Mouse (Mus musculus): ENCODE measurements at regions not wholly inside any gene's neighbourhood (a gene's known extent, or its start where the extent isn't known, plus 50 kb on each side); places are given as distances from the start of the nearest gene placed in this dataset.
"Not testable (repeated sequence)": the region's sequence is repeated elsewhere in the genome, so short reads cannot be mapped to it uniquely, and the experiment has no call there.

- no peak overlapping the region for H3K9ac ChIP-seq (replicated peaks; ENCODE audit: low read depth, low read length)
- no peak overlapping the region for H3K27ac ChIP-seq (ENCODE audit: low read depth, low read length)
- H3K4me3 ChIP-seq (ENCODE audit: low read depth, low read length), result no peak overlapping the region
- H3K36me3 ChIP-seq (ENCODE audit: control insufficient read depth, insufficient read depth, low read length), result no peaks in the 10 kb centered on the region
- H3K4me2 ChIP-seq (ENCODE audit: low read depth, low read length), result no peak overlapping the region
- H3K27me3 ChIP-seq (ENCODE audit: control insufficient read depth, insufficient read depth, low read length), result no peaks in the 10 kb centered on the region
- no peak for ATAC-seq (ENCODE audit: low read depth)
- no peaks in the 10 kb centered on the region for H3K4me1 ChIP-seq (ENCODE audit: control insufficient read depth, insufficient read depth, low read length)
- no peaks in the 10 kb centered on the region for H3K9me3 ChIP-seq (ENCODE audit: control insufficient read depth, low read length)
- 91% methylated on average over 4 of the region's 4 CpGs for WGBS
These were observed 100.8 kb upstream of the Nxpe4 start for GRCm38 (mm10) chr9:48060996-48061395.

- H3K4me2 ChIP-seq (ENCODE audit: low read depth, low read length), result no peak overlapping the region
- no peak overlapping the region for H3K27ac ChIP-seq (ENCODE audit: low read depth, low read length)
- H3K27me3 ChIP-seq (ENCODE audit: control insufficient read depth, insufficient read depth, low read length), result no peaks in the 10 kb centered on the region
- H3K9me3 ChIP-seq (ENCODE audit: control insufficient read depth, low read length), result no peaks in the 10 kb centered on the region
- H3K9ac ChIP-seq (replicated peaks; ENCODE audit: low read depth, low read length), result no peak overlapping the region
- 54% methylated on average over 7 of the region's 7 CpGs for WGBS
- 0 out of 2 replicates have a peak, but pooled peaks cover 3% of the 10 kb centered on the region for H3K4me1 ChIP-seq (ENCODE audit: control insufficient read depth, insufficient read depth, low read length)
- H3K4me3 ChIP-seq (ENCODE audit: low read depth, low read length), result no peak overlapping the region
- no peak; the same call in 1 of the 2 replicates for ATAC-seq (ENCODE audit: low read depth)
- no peaks in the 10 kb centered on the region for H3K36me3 ChIP-seq (ENCODE audit: control insufficient read depth, insufficient read depth, low read length)
These were observed 95.0 kb upstream of the Nxpe4 start for GRCm38 (mm10) chr9:48066730-48067345.

- WGBS, result 82% methylated on average over 1 of the region's 1 CpGs
- H3K4me1 ChIP-seq (ENCODE audit: control insufficient read depth, insufficient read depth, low read length), result no peaks in the 10 kb centered on the region
- no peak overlapping the region for H3K27ac ChIP-seq (ENCODE audit: low read depth, low read length)
- no peaks in the 10 kb centered on the region for H3K27me3 ChIP-seq (ENCODE audit: control insufficient read depth, insufficient read depth, low read length)
- no peak for ATAC-seq (ENCODE audit: low read depth)
- H3K4me3 ChIP-seq (ENCODE audit: low read depth, low read length), result no peak overlapping the region
- no peaks in the 10 kb centered on the region for H3K36me3 ChIP-seq (ENCODE audit: control insufficient read depth, insufficient read depth, low read length)
- H3K4me2 ChIP-seq (ENCODE audit: low read depth, low read length), result no peak overlapping the region
- no peak overlapping the region for H3K9ac ChIP-seq (replicated peaks; ENCODE audit: low read depth, low read length)
- H3K9me3 ChIP-seq (ENCODE audit: control insufficient read depth, low read length), result no peaks in the 10 kb centered on the region
These were observed 89.2 kb upstream of the Nxpe4 start for GRCm38 (mm10) chr9:48072592-48072991.

- H3K36me3 ChIP-seq (ENCODE audit: control insufficient read depth, insufficient read depth, low read length), result no peaks in the 10 kb centered on the region
- ATAC-seq (ENCODE audit: low read depth), result no peak
- 79% methylated on average over 2 of the region's 2 CpGs for WGBS
- H3K4me2 ChIP-seq (ENCODE audit: low read depth, low read length), result no peak overlapping the region
- no peaks in the 10 kb centered on the region for H3K9me3 ChIP-seq (ENCODE audit: control insufficient read depth, low read length)
- H3K4me3 ChIP-seq (ENCODE audit: low read depth, low read length), result no peak overlapping the region
- H3K4me1 ChIP-seq (ENCODE audit: control insufficient read depth, insufficient read depth, low read length), result no peaks in the 10 kb centered on the region
- no peaks in the 10 kb centered on the region for H3K27me3 ChIP-seq (ENCODE audit: control insufficient read depth, insufficient read depth, low read length)
- no peak overlapping the region for H3K27ac ChIP-seq (ENCODE audit: low read depth, low read length)
- H3K9ac ChIP-seq (replicated peaks; ENCODE audit: low read depth, low read length), result no peak overlapping the region
These were observed 88.7 kb upstream of the Nxpe4 start for GRCm38 (mm10) chr9:48073096-48073495.

- Histone ChIP-seq H3K9ac (replicated peaks; ENCODE audit: low read depth, low read length) (no peak overlapping the region), H3K9me3 (ENCODE audit: control insufficient read depth, low read length) (no peaks in the 10 kb centered on the region), H3K36me3 (ENCODE audit: control insufficient read depth, insufficient read depth, low read length) (no peaks in the 10 kb centered on the region), H3K27me3 (ENCODE audit: control insufficient read depth, insufficient read depth, low read length) (no peaks in the 10 kb centered on the region), H3K4me3 (ENCODE audit: low read depth, low read length) (no peak overlapping the region), H3K4me1 (ENCODE audit: control insufficient read depth, insufficient read depth, low read length) (no peaks in the 10 kb centered on the region), H3K4me2 (ENCODE audit: low read depth, low read length) (no peak overlapping the region), H3K27ac (ENCODE audit: low read depth, low read length) (no peak overlapping the region)
- 73% methylated on average over 5 of the region's 5 CpGs for WGBS
- no peak for ATAC-seq (ENCODE audit: low read depth)
These were observed 86.1 kb upstream of the Nxpe4 start for GRCm38 (mm10) chr9:48075661-48076240.

- H3K4me2 ChIP-seq (ENCODE audit: low read depth, low read length), result no peak overlapping the region
- no peaks in the 10 kb centered on the region for H3K27me3 ChIP-seq (ENCODE audit: control insufficient read depth, insufficient read depth, low read length)
- no peaks in the 10 kb centered on the region for H3K36me3 ChIP-seq (ENCODE audit: control insufficient read depth, insufficient read depth, low read length)
- WGBS, result 47% methylated on average over 6 of the region's 6 CpGs
- H3K9ac ChIP-seq (replicated peaks; ENCODE audit: low read depth, low read length), result no peak overlapping the region
- H3K9me3 ChIP-seq (ENCODE audit: control insufficient read depth, low read length), result no peaks in the 10 kb centered on the region
- no peak for ATAC-seq (ENCODE audit: low read depth)
- H3K4me3 ChIP-seq (ENCODE audit: low read depth, low read length), result no peak overlapping the region
- H3K27ac ChIP-seq (ENCODE audit: low read depth, low read length), result no peak overlapping the region
- H3K4me1 ChIP-seq (ENCODE audit: control insufficient read depth, insufficient read depth, low read length), result 0 out of 2 replicates have a peak, but pooled peaks cover 2% of the 10 kb centered on the region
These were observed 79.4 kb upstream of the Nxpe4 start for GRCm38 (mm10) chr9:48082461-48082860.

GRCm38 (mm10) chr9:48084196-48084595 lies 77.6 kb upstream of the Nxpe4 start:
- H3K36me3 ChIP-seq (ENCODE audit: control insufficient read depth, insufficient read depth, low read length); H3K9me3 ChIP-seq (ENCODE audit: control insufficient read depth, low read length); H3K4me2 ChIP-seq (ENCODE audit: low read depth, low read length); H3K27me3 ChIP-seq (ENCODE audit: control insufficient read depth, insufficient read depth, low read length); H3K4me3 ChIP-seq (ENCODE audit: low read depth, low read length); H3K27ac ChIP-seq (ENCODE audit: low read depth, low read length); H3K4me1 ChIP-seq (ENCODE audit: control insufficient read depth, insufficient read depth, low read length); H3K9ac ChIP-seq (replicated peaks; ENCODE audit: low read depth, low read length); ATAC-seq (ENCODE audit: low read depth): not testable (repeated sequence)
- WGBS, result 50% methylated on average over 5 of the region's 5 CpGs

- H3K27ac ChIP-seq (ENCODE audit: low read depth, low read length), result no peak overlapping the region
- no peak overlapping the region for H3K9ac ChIP-seq (replicated peaks; ENCODE audit: low read depth, low read length)
- H3K4me2 ChIP-seq (ENCODE audit: low read depth, low read length), result no peak overlapping the region
- H3K4me1 ChIP-seq (ENCODE audit: control insufficient read depth, insufficient read depth, low read length), result 0 out of 2 replicates have a peak, but pooled peaks cover 2% of the 10 kb centered on the region
- no peaks in the 10 kb centered on the region for H3K27me3 ChIP-seq (ENCODE audit: control insufficient read depth, insufficient read depth, low read length)
- ATAC-seq (ENCODE audit: low read depth), result no peak
- no peaks in the 10 kb centered on the region for H3K36me3 ChIP-seq (ENCODE audit: control insufficient read depth, insufficient read depth, low read length)
- no peaks in the 10 kb centered on the region for H3K9me3 ChIP-seq (ENCODE audit: control insufficient read depth, low read length)
- H3K4me3 ChIP-seq (ENCODE audit: low read depth, low read length), result no peak overlapping the region
- 90% methylated on average over 5 of the region's 5 CpGs for WGBS
These were observed 72.2 kb upstream of the Nxpe4 start for GRCm38 (mm10) chr9:48089661-48090060.

- 61% methylated on average over 2 of the region's 2 CpGs for WGBS
- no peak for ATAC-seq (ENCODE audit: low read depth)
- H3K4me3 ChIP-seq (ENCODE audit: low read depth, low read length), result no peak overlapping the region
- H3K9me3 ChIP-seq (ENCODE audit: control insufficient read depth, low read length), result no peaks in the 10 kb centered on the region
- peaks cover 3% of the 10 kb centered on the region; the same call in 1 of the 2 replicates for H3K4me1 ChIP-seq (ENCODE audit: control insufficient read depth, insufficient read depth, low read length)
- H3K27me3 ChIP-seq (ENCODE audit: control insufficient read depth, insufficient read depth, low read length), result no peaks in the 10 kb centered on the region
- H3K4me2 ChIP-seq (ENCODE audit: low read depth, low read length), result no peak overlapping the region
- H3K9ac ChIP-seq (replicated peaks; ENCODE audit: low read depth, low read length), result no peak overlapping the region
- H3K36me3 ChIP-seq (ENCODE audit: control insufficient read depth, insufficient read depth, low read length), result no peaks in the 10 kb centered on the region
- no peak overlapping the region for H3K27ac ChIP-seq (ENCODE audit: low read depth, low read length)
These were observed 67.1 kb upstream of the Nxpe4 start for GRCm38 (mm10) chr9:48094756-48095155.

Data from neural tube, embryonic 14.5 days (tissue).